Mouse (Mus musculus): Measurements from ENCODE around the gene Fam181a. TPM values are rescaled to one million over a fixed set of nuclear protein-coding genes. Genes with fewer than 3 reads are reported as not detected.

Gene Fam181a
- polyA plus RNA-seq, 1 experiment from 2014 or later, result 0.13 TPM

DNA sequence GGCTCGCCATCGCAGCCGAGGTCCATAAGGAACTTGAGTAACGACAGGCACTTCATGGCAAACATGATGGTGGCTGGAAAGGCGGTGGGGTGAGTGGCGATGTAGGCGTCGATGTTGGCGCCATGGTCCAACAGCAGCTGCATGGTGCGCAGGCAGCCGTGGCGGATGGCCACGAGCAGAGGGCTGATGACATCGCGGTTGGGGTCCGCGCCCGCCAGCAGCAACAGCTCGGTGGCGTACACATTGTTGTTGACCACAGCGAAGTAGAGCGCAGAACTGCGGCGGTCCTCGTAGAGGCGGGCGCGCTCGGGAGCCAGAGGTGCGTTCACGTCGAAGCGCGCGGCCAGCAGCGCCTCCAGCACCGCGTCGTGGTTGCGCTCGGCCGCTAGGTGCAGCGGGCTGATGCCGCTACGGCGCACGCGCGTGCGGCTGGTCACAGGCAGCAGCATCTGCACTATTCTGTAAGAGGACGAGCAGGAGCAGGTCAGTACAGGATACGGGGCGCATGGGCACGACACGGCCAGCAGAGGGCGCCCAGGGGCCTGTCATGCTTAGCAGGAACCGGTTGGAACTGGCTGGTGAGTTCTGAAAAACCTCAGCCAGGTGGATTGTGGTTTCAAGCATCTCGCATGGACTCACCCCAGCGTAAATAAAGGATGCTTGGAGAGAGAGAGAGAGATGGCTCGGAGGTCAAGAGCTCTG lies 14.5 kb downstream of the Fam181a start:
- H3K4me1 ChIP-seq (replicated peaks), result peaks cover 10% of the 10 kb centered on the region; the same call in 1 of the 2 replicates
- no peaks in the 10 kb centered on the region for H3K9me3 ChIP-seq
- no peaks in the 10 kb centered on the region for H3K36me3 ChIP-seq
- 10% methylated on average over 60 of the region's 60 CpGs for WGBS
- H3K4me2 ChIP-seq (replicated peaks), result peak overlapping the region; percentile 70
- H3K9ac ChIP-seq, result no peak overlapping the region
- peaks cover 14% of the 10 kb centered on the region for H3K27me3 ChIP-seq (replicated peaks)
- H3K4me3 ChIP-seq (replicated peaks), result peak overlapping the region; percentile 32
- ATAC-seq, result peak; percentile 94
- H3K27ac ChIP-seq, result no peak overlapping the region

DNA sequence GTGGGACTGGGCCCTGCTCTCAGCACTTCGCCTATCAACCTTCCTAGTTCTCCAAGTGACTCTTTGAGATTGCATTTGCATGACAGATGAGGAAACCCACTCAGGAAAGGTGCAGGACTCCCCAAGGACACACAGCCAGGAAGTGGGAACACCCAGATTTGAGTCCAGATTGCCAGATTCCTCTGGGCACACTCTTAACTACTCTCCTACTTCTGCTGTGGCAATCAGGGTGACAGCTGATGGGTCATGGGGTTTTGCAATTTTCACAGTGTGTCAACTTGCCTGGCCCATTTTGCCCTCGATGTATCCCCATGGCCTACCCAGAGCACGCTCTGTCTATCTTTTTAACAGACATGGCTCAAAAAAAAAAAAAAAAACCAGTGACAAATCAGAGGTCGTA lies 15.8 kb downstream of the Fam181a start:
- no peaks in the 10 kb centered on the region for H3K36me3 ChIP-seq
- 82% methylated on average over 4 of the region's 4 CpGs for WGBS
- H3K27ac ChIP-seq, result no peak overlapping the region
- H3K4me2 ChIP-seq (replicated peaks), result no peak overlapping the region
- no peak for ATAC-seq
- H3K4me3 ChIP-seq (replicated peaks), result no peak overlapping the region
- peaks cover 10% of the 10 kb centered on the region; the same call in 1 of the 2 replicates for H3K4me1 ChIP-seq (replicated peaks)
- peaks cover 14% of the 10 kb centered on the region for H3K27me3 ChIP-seq (replicated peaks)
- no peaks in the 10 kb centered on the region for H3K9me3 ChIP-seq
- no peak overlapping the region for H3K9ac ChIP-seq

DNA sequence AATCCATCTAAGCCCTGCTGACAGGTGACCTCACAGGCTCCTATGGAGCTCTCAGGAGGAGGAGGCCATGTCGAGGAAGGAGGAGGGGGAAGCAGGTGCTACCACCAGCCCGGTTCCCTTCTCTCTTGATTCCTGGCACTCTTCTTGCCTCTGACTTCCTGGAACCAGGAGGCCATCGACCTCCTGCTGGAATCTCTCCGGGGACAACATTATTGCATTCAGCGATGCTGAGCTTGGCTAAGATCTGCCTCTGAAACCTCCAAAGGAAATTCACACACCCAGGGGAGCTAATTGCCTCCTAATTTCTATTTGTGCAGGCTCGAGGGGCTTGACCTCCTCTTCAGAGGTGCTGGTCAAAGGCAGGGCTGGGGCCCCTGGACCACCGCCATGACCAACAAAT lies 16.3 kb downstream of the Fam181a start:
- Histone ChIP-seq H3K27me3 (replicated peaks) (peaks cover 14% of the 10 kb centered on the region), H3K27ac (no peak overlapping the region), H3K4me2 (replicated peaks) (no peak overlapping the region), H3K4me1 (replicated peaks) (peaks cover 10% of the 10 kb centered on the region; the same call in 1 of the 2 replicates), H3K9me3 (no peaks in the 10 kb centered on the region), H3K36me3 (no peaks in the 10 kb centered on the region), H3K4me3 (replicated peaks) (no peak overlapping the region), H3K9ac (no peak overlapping the region)
- WGBS, result 34% methylated on average over 7 of the region's 7 CpGs
- ATAC-seq, result no peak

DNA sequence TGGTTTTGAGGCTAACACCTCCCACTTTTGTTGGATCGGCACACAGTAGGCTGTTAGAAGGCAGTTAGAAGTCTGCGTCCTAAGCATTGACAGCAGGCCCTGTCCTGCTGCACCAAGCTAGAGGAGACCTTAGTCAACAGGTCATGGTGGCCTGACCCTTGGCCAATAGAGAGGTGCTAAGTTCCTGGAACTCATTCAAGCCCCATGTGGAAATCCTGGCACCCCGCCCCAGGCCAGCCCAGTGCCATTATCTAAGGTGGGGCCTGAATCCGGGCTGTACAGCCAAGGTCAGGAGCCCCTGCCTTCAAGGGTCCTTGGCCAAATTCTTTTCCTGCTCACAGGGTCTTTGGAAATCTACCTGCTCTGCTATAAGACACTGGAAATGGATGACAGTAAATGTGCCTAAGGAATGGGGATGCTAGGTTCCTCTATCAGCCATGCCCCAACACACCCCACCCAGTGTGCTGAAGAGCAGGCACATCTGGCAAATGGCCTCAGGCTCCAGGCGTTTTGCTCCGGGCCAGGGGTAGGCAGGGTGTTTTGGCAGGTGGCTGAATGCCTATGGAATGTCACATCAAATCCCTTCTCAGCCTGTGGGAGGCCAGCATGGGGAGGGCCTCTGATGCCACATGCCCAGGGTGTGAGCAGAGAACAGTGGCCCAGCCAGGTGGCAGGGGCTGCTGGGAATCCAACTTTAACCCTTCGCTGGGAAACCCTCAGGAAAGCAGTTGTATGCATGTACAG lies 17.8 kb downstream of the Fam181a start:
- WGBS, result 69% methylated on average over 7 of the region's 7 CpGs

DNA sequence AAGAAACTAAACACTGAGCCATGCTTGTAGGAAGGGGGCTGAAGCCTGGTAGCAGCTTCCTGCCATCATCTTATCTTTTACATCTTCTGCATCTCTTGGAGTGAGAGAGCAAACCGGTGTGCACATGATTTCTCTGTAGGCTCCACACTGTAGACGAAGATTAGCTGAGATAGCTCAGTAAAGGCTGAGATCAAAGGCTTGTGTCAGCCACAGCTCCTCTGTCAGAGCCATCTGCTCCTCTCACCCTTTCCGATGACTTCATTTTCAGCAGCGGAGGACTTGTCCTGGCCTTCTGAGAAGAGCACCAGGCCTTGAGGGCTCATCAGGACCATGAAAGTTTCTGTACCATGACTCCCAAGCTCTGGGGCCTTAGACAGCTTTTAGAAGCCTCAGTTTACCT lies 20.7 kb downstream of the Fam181a start:
- Histone ChIP-seq H3K9ac (no peak overlapping the region), H3K36me3 (no peaks in the 10 kb centered on the region), H3K27me3 (replicated peaks) (no peaks in the 10 kb centered on the region), H3K4me2 (replicated peaks) (no peak overlapping the region), H3K4me3 (replicated peaks) (no peak overlapping the region), H3K9me3 (no peaks in the 10 kb centered on the region), H3K27ac (no peak overlapping the region), H3K4me1 (replicated peaks) (0 out of 2 replicates have a peak, but pooled peaks cover 4% of the 10 kb centered on the region)
- ATAC-seq, result no peak
- 61% methylated on average over 4 of the region's 4 CpGs for WGBS

More for the DNA sequence above, 17.8 kb downstream of the Fam181a start:
- Histone ChIP-seq H3K4me1 (replicated peaks) (peaks cover 10% of the 10 kb centered on the region; the same call in 1 of the 2 replicates), H3K4me2 (replicated peaks) (no peak overlapping the region), H3K9ac (no peak overlapping the region), H3K9me3 (no peaks in the 10 kb centered on the region), H3K27me3 (replicated peaks) (peaks cover 14% of the 10 kb centered on the region), H3K36me3 (no peaks in the 10 kb centered on the region), H3K4me3 (replicated peaks) (no peak overlapping the region), H3K27ac (no peak overlapping the region)
- no peak for ATAC-seq

DNA sequence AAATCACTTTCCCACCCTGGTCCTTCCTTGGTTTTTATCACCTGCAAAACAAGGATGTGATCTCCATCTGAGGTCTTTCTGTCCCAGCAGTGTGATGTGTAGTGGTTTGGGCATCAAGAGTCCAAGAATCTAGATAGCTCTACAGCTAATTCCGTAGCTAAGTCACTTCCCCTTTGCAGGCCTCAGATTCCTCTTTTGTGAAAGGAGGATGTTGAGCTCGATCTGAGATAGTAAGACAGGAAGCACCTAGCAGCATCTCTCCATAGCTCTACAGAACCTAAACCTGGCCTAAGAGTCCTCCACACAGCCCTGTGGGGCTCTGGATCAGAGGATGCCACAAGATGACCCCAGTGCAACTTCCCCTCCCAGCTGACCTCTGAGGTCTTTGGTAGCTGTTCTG lies 22.1 kb downstream of the Fam181a start:
- no peak for ATAC-seq

DNA sequence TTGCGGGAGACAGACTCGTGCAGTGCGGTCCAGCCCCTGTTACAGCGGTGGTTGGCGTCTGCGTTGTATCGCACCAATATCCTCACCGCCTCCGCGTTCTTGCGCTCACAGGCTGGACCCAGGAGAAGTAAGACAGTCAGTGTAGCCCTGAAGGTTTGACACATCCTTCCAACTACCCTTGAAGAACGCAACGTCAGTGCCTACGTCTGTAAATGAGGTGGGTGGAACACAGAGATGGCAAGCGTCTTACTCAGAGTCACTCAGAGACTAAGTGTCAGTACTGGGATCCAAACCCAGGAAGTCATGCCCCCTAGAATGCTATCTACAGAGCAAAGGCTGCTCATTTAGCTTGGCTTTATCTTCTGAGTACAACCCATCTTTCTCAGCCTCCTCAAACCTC lies 22.7 kb downstream of the Fam181a start:
- no peaks in the 10 kb centered on the region for H3K36me3 ChIP-seq
- 94% methylated on average over 15 of the region's 15 CpGs for WGBS
- H3K27ac ChIP-seq, result no peak overlapping the region
- H3K4me3 ChIP-seq (replicated peaks), result no peak overlapping the region
- H3K4me2 ChIP-seq (replicated peaks), result no peak overlapping the region
- no peaks in the 10 kb centered on the region for H3K27me3 ChIP-seq (replicated peaks)
- H3K9me3 ChIP-seq, result no peaks in the 10 kb centered on the region
- no peak for ATAC-seq
- H3K9ac ChIP-seq, result no peak overlapping the region
- H3K4me1 ChIP-seq (replicated peaks), result 0 out of 2 replicates have a peak, but pooled peaks cover 3% of the 10 kb centered on the region

More for the DNA sequence above, 22.1 kb downstream of the Fam181a start:
- no peaks in the 10 kb centered on the region for H3K27me3 ChIP-seq (replicated peaks)
- H3K9ac ChIP-seq, result no peak overlapping the region
- H3K4me3 ChIP-seq (replicated peaks), result no peak overlapping the region
- H3K4me1 ChIP-seq (replicated peaks), result 0 out of 2 replicates have a peak, but pooled peaks cover 4% of the 10 kb centered on the region
- H3K27ac ChIP-seq, result no peak overlapping the region
- no peaks in the 10 kb centered on the region for H3K36me3 ChIP-seq
- no peak overlapping the region for H3K4me2 ChIP-seq (replicated peaks)
- H3K9me3 ChIP-seq, result no peaks in the 10 kb centered on the region
- WGBS, result 69% methylated on average over 2 of the region's 2 CpGs

DNA sequence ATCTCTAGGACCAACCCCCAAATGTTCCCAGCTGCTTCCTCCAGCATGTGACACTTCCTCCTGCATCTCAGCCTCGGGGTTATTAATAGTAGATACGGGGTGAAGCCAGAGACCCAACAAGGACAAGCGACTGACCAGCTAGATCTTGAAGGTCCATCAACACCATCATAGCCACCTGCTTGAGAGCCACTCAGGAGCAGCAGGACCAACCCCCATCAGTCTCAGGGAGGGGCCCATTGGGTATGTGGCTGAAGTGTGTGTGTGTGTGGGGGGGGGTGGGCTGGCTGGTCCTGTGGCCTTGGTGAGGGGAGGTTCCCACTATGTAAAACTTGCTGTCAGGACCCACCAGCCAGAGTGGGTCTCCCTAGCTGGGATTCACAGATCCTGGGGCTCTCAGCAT lies 26.0 kb downstream of the Fam181a start:
- Histone ChIP-seq H3K4me1 (replicated peaks) (no peaks in the 10 kb centered on the region), H3K4me3 (replicated peaks) (no peak overlapping the region), H3K9me3 (no peaks in the 10 kb centered on the region), H3K27me3 (replicated peaks) (no peaks in the 10 kb centered on the region), H3K27ac (no peak overlapping the region), H3K4me2 (replicated peaks) (no peak overlapping the region), H3K36me3 (no peaks in the 10 kb centered on the region), H3K9ac (no peak overlapping the region)
- 71% methylated on average over 3 of the region's 3 CpGs for WGBS
- no peak for ATAC-seq

DNA sequence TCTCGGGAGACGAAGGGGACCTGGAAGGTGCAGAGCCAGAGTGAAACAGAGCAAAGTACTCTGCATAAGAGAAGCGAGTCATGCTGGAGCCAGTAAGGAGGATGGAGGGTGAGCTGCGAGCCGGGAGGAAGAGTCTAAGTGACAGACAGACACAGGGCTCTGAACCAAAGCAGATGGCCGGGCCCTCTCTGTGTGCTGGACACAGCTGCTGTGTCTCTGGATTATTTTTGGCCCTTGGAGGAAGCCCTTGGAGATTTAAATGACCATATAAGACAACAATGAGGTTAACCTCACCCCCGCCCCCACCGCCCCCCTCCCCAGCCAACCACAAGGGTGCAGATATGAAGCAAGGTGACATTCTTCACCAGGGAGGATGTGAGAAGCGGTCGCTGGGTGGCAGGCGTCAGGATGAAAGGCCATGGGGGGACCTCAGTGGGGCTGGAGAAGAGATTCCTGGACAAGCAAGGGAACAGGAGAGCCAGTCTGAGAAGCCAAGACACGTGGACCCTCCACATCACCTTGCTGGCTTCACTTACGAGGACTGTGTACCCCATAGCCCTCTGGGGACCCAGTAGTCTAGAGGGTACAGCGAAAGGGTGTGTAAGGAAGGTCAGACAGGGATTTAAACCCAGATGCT lies 27.5 kb downstream of the Fam181a start:
- no peak for ATAC-seq
- WGBS, result 62% methylated on average over 14 of the region's 14 CpGs
- H3K27ac ChIP-seq, result peak overlapping the region; percentile 6; the same call in 1 of the 2 replicates

DNA sequence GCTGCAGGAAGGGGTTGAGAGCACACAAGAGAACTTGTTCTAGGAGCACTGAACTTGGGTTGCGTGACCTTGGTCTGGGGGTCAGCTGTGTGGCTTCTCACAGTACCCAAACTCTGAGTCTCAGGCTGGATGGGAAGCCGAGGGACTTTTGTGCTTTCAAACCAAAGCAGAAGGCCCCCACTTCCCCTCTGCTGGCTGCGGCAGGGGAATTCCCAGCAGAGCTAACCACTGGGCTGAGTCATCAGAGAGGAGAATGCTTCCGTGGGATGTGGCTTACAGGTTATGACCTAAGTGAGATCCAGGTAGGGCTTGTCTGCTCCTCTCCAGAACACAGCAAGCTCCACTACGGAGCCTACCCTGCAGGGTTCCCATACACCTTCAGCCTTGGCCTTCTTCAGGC lies 30.4 kb downstream of the Fam181a start:
- H3K36me3 ChIP-seq, result no peaks in the 10 kb centered on the region
- no peak overlapping the region for H3K27ac ChIP-seq
- H3K9me3 ChIP-seq, result no peaks in the 10 kb centered on the region
- no peak overlapping the region for H3K4me3 ChIP-seq (replicated peaks)
- no peak overlapping the region for H3K9ac ChIP-seq
- H3K4me1 ChIP-seq (replicated peaks), result no peaks in the 10 kb centered on the region
- no peak for ATAC-seq
- H3K27me3 ChIP-seq (replicated peaks), result no peaks in the 10 kb centered on the region
- 78% methylated on average over 5 of the region's 5 CpGs for WGBS
- no peak overlapping the region for H3K4me2 ChIP-seq (replicated peaks)

More for the DNA sequence above, 27.5 kb downstream of the Fam181a start:
- H3K9ac ChIP-seq, result no peak overlapping the region
- H3K4me1 ChIP-seq (replicated peaks), result no peaks in the 10 kb centered on the region
- no peak overlapping the region for H3K4me3 ChIP-seq (replicated peaks)
- no peak overlapping the region for H3K4me2 ChIP-seq (replicated peaks)
- no peaks in the 10 kb centered on the region for H3K9me3 ChIP-seq
- no peaks in the 10 kb centered on the region for H3K27me3 ChIP-seq (replicated peaks)
- no peaks in the 10 kb centered on the region for H3K36me3 ChIP-seq

DNA sequence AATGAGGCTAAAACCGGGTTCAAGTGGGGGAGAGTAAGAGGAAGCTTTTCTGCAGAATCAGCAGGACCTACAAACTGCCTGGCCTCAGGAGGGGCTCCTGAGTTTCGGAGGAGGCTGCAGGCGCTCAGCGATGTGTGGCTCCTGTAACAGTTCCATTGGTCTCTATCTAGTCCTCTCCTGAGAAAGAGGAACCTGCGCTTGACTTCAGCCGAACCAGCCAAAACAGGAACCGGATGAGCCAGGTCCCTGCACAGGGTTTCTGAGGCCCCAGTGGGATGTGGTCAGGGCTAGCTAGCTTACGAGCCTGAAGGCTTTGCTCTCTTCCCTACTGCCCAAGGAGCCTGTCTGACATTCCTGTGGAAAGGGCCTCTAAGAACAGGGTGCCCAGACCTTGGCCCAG lies 32.7 kb downstream of the Fam181a start:
- Histone ChIP-seq H3K4me2 (replicated peaks) (no peak overlapping the region), H3K9ac (no peak overlapping the region), H3K27ac (no peak overlapping the region), H3K4me1 (replicated peaks) (no peaks in the 10 kb centered on the region), H3K27me3 (replicated peaks) (no peaks in the 10 kb centered on the region), H3K36me3 (no peaks in the 10 kb centered on the region), H3K4me3 (replicated peaks) (no peak overlapping the region), H3K9me3 (no peaks in the 10 kb centered on the region)
- 79% methylated on average over 8 of the region's 8 CpGs for WGBS
- ATAC-seq, result no peak

DNA sequence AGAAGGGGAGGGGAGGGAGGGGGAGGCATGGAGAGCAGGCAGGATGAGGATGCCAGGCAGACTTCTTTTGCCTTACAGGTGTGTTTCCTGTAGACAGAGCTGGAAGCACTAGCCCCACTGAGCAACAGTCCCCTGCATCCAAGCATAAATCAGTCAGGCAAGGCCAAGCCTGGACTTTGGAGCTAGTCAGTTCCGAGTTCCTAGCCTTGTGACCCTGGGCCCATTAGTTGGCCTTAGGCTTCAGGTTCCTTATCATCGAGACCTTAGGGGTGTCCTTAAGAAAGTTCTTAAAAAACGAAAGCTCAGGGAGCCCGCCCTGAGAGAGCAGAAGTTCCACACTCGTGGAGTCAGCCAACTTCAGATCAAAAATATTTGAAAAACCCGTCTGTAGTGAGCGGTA lies 34.2 kb downstream of the Fam181a start:
- no peak for ATAC-seq
- H3K4me3 ChIP-seq (replicated peaks), result no peak overlapping the region
- H3K4me1 ChIP-seq (replicated peaks), result no peaks in the 10 kb centered on the region

More for the DNA sequence above, 34.2 kb downstream of the Fam181a start:
- H3K27ac ChIP-seq, result no peak overlapping the region
- no peaks in the 10 kb centered on the region for H3K36me3 ChIP-seq
- 67% methylated on average over 7 of the region's 7 CpGs for WGBS
- no peak overlapping the region for H3K9ac ChIP-seq
- no peaks in the 10 kb centered on the region for H3K27me3 ChIP-seq (replicated peaks)
- H3K4me2 ChIP-seq (replicated peaks), result no peak overlapping the region
- no peaks in the 10 kb centered on the region for H3K9me3 ChIP-seq

All from intestine, embryonic 15.5 days (tissue).